Mouse (Mus musculus) ES-E14 (cell line): ENCODE results near the gene Gpcpd1. TPM values are rescaled to one million over a fixed set of nuclear protein-coding genes. Genes with fewer than 3 reads are reported as not detected.

Source experiments
- DNase-seq: peaks from one replicate; pipeline ENCODE4 v3.0.0-alpha.2; 2013; ENCODE audit warnings: low read depth, low spot score
- H3K27ac ChIP-seq: 2 replicates; pipeline ENCODE4 v1.5.1; 2012; ENCODE audit warnings: low read depth, mild to moderate bottlenecking, low read length, moderate library complexity, mixed read lengths; ENCODE audit not compliant: poor library complexity, insufficient read depth, severe bottlenecking
- H3K36me3 ChIP-seq: 2 replicates; pipeline ENCODE4 v1.6.1; 2012; ENCODE audit warnings: mild to moderate bottlenecking, low read length, moderate library complexity, mixed read lengths; ENCODE audit not compliant: control insufficient read depth, poor library complexity, insufficient read depth, severe bottlenecking
- H3K4me1 ChIP-seq, 2 experiments: fragments of 150-350 bp in 1 of 2; sonication (generic) in 1 of 2; 2 replicates each; pipeline ENCODE4 v1.6.1; 2012; ENCODE audit warnings: low read length in 2 of 2, mild to moderate bottlenecking in 1 of 2, mixed read lengths in 1 of 2; ENCODE audit not compliant: control insufficient read depth in 2 of 2, insufficient read depth in 2 of 2, poor library complexity in 1 of 2
- H3K4me3 ChIP-seq, 2 experiments: fragments of 150-350 bp in 1 of 2; sonication (generic) in 1 of 2; 2 replicates each; pipeline ENCODE4 v1.5.1; 2012; ENCODE audit warnings: low read length in 2 of 2, low read depth in 1 of 2, mild to moderate bottlenecking in 1 of 2, mixed read lengths in 1 of 2; ENCODE audit not compliant: insufficient read depth in 1 of 2, poor library complexity in 1 of 2, severe bottlenecking in 1 of 2
- H3K9ac ChIP-seq: 2 replicates; pipeline ENCODE4 v1.6.1; 2012; ENCODE audit warnings: low read depth, mild to moderate bottlenecking, low read length, mixed read lengths; ENCODE audit not compliant: poor library complexity, insufficient read depth, severe bottlenecking
- H3K9me3 ChIP-seq: fragments of 150-350 bp; sonication (generic); 2 replicates; pipeline ENCODE4 v1.6.1; 2012; ENCODE audit warnings: low read depth, mild to moderate bottlenecking, low read length; ENCODE audit not compliant: control insufficient read depth, insufficient read depth
- CHD2 ChIP-seq: IDR thresholded peaks from 2 replicates; pipeline ENCODE4 v1.6.1; 2014; ENCODE audit warnings: mild to moderate bottlenecking, low read depth, low read length, inconsistent platforms
- HCFC1 ChIP-seq: IDR thresholded peaks from 2 replicates; pipeline ENCODE4 v1.6.1; 2012; ENCODE audit warnings: low read length, inconsistent platforms, borderline replicate concordance; ENCODE audit not compliant: insufficient read depth
- MAFK ChIP-seq: IDR thresholded peaks from 2 replicates; pipeline ENCODE4 v1.6.1; 2014; ENCODE audit warnings: mild to moderate bottlenecking, low read depth, low read length, inconsistent platforms; ENCODE audit not compliant: insufficient read depth
- ZC3H11A ChIP-seq: IDR thresholded peaks from 2 replicates; pipeline ENCODE4 v1.6.1; 2012; ENCODE audit warnings: low read depth, mild to moderate bottlenecking, inconsistent platforms, low read length, borderline replicate concordance
- ZNF384 ChIP-seq: IDR thresholded peaks from 2 replicates; pipeline ENCODE4 v1.6.1; 2012; ENCODE audit warnings: low read depth, low read length, inconsistent platforms
- in situ Hi-C, 2 experiments: fragments of 600-800 bp; cut with MboI; formaldehyde crosslinking; loops; one replicate each; pipeline ENCODE4 v1.15.1; 2025; ENCODE audit warnings: low sequenced_read_pairs in 2 of 2, inconsistent platforms in 1 of 2; ENCODE audit not compliant: unreplicated experiment in 2 of 2
- total RNA-seq: library from RNA; depleted of rRNA; stranded (reverse); fragments of 300-350 nt; gene quantifications from 2 replicates; pipeline ENCODE4 v1.2.3, GENCODE M21; 2012

Gpcpd1 gene
- total RNA-seq, 1 experiment, result 14.5 TPM

- no peak overlapping the region for H3K27ac ChIP-seq
- peak overlapping the region in 1 of 2 experiments; percentile 81; a peak in 2 of 4 replicates for H3K4me3 ChIP-seq
- no peak for DNase-seq
Observed at GRCm38 (mm10) chr2:132576522-132577135, 10.9 kb downstream of the Gpcpd1 start.

GRCm38 (mm10) chr2:132575759-132576439 is 11.6 kb downstream of the Gpcpd1 start:
- DNase-seq, result no peak
- in situ Hi-C loops, result no loop called here
- TF ChIP-seq MAFK, result no peak
- TF ChIP-seq ZNF384, result no peak
- no peak for TF ChIP-seq ZC3H11A
- TF ChIP-seq CHD2, result no peak
- TF ChIP-seq HCFC1, result no peak
- no peaks in the 10 kb centered on the region for H3K9me3 ChIP-seq
- no peaks in the 10 kb centered on the region for H3K4me1 ChIP-seq
- H3K36me3 ChIP-seq, result no peaks in the 10 kb centered on the region
- no peak overlapping the region for H3K4me3 ChIP-seq
- no peak overlapping the region for H3K27ac ChIP-seq
- H3K9ac ChIP-seq, result no peak overlapping the region

More at GRCm38 (mm10) chr2:132576522-132577135, 10.9 kb downstream of the Gpcpd1 start:
- in situ Hi-C loops, result no loop called here
- H3K9me3 ChIP-seq, result no peaks in the 10 kb centered on the region
- no peak for TF ChIP-seq ZNF384
- no peak for TF ChIP-seq HCFC1
- TF ChIP-seq MAFK, result no peak
- TF ChIP-seq CHD2, result no peak
- no peak for TF ChIP-seq ZC3H11A
- no peaks in the 10 kb centered on the region for H3K4me1 ChIP-seq
- no peaks in the 10 kb centered on the region for H3K36me3 ChIP-seq
- H3K9ac ChIP-seq, result no peak overlapping the region

GRCm38 (mm10) chr2:132575256-132575655 is 12.3 kb downstream of the Gpcpd1 start:
- in situ Hi-C loops, result no loop called here
- H3K27ac ChIP-seq, result no peak overlapping the region
- no peak for DNase-seq
- no peak overlapping the region for H3K4me3 ChIP-seq
- H3K36me3 ChIP-seq, result no peaks in the 10 kb centered on the region
- H3K4me1 ChIP-seq, result no peaks in the 10 kb centered on the region
- no peaks in the 10 kb centered on the region for H3K9me3 ChIP-seq
- H3K9ac ChIP-seq, result no peak overlapping the region
- TF ChIP-seq CHD2 (no peak), HCFC1 (no peak), MAFK (no peak), ZNF384 (no peak), ZC3H11A (no peak)

- Histone ChIP-seq H3K9me3 (no peaks in the 10 kb centered on the region), H3K27ac (no peak overlapping the region), H3K4me1 (no peaks in the 10 kb centered on the region), H3K4me3 (no peak overlapping the region), H3K36me3 (no peaks in the 10 kb centered on the region), H3K9ac (no peak overlapping the region)
- DNase-seq, result no peak
- TF ChIP-seq CHD2 (no peak), ZNF384 (no peak), HCFC1 (no peak), MAFK (no peak), ZC3H11A (no peak)
- in situ Hi-C loops, result no loop called here
Observed at GRCm38 (mm10) chr2:132573280-132573679, 14.2 kb downstream of the Gpcpd1 start.
